Mouse (Mus musculus) kidney, adult 2 months (tissue): ENCODE data around the gene Rabgap1. TPM values are rescaled to one million over a fixed set of nuclear protein-coding genes. Genes with fewer than 3 reads are reported as not detected.

Experiments used
- DNase-seq: peaks from one replicate; pipeline ENCODE4 v3.0.0; 2021
- H3K27ac ChIP-seq: fragments of 200-500 bp; 2 replicates; pipeline ENCODE4 v1.5.1; 2012; ENCODE audit warnings: low read depth, low read length, control low read depth, inconsistent platforms; ENCODE audit not compliant: insufficient read depth
- H3K27me3 ChIP-seq: fragments of 200-500 bp; replicated peaks from 2 replicates; pipeline ENCODE4 v1.6.1; 2012; ENCODE audit warnings: mild to moderate bottlenecking, moderate library complexity, low read length, inconsistent platforms; ENCODE audit not compliant: control insufficient read depth, insufficient read depth
- H3K36me3 ChIP-seq: fragments of 200-500 bp; 2 replicates; pipeline ENCODE4 v1.6.1; 2012; ENCODE audit warnings: mild to moderate bottlenecking, moderate library complexity, low read length, inconsistent platforms; ENCODE audit not compliant: control insufficient read depth, insufficient read depth
- H3K4me1 ChIP-seq: fragments of 200-500 bp; 2 replicates; pipeline ENCODE4 v1.6.1; 2011; ENCODE audit warnings: low read length; ENCODE audit not compliant: control insufficient read depth, insufficient read depth
- H3K4me3 ChIP-seq: fragments of 200-500 bp; 2 replicates; pipeline ENCODE4 v1.5.1; 2011; ENCODE audit warnings: mild to moderate bottlenecking, low read depth, low read length, control low read depth; ENCODE audit not compliant: insufficient read depth
- CTCF ChIP-seq: fragments of 200-500 bp; conservative IDR thresholded peaks from 2 replicates; pipeline ENCODE4 v1.5.1; 2011; ENCODE audit warnings: low read depth, mild to moderate bottlenecking, control low read depth, low read length, moderate library complexity, mixed read lengths; ENCODE audit not compliant: insufficient read depth, insufficient read length
- POLR2A ChIP-seq: fragments of 200-500 bp; IDR thresholded peaks from one replicate; pipeline ENCODE4 v1.6.1; 2011; ENCODE audit warnings: low read depth, low read length, control low read depth
- WGBS: fragments of 180-500 bp; shearing (Covaris S2); methylation state at CpG from one replicate; pipeline ENCODE4 v1.1.7; 2018; 5-methylcytosine and 5-hydroxymethylcytosine counted together
- polyA plus RNA-seq: library from polyadenylated mRNA; depleted of rRNA; stranded (reverse); fragments of >200 nt; gene quantifications from 2 replicates; pipeline ENCODE4 v1.2.3, GENCODE M21; 2012

Gene Rabgap1
- polyA plus RNA-seq, 1 experiment = 10.5 TPM

DNA sequence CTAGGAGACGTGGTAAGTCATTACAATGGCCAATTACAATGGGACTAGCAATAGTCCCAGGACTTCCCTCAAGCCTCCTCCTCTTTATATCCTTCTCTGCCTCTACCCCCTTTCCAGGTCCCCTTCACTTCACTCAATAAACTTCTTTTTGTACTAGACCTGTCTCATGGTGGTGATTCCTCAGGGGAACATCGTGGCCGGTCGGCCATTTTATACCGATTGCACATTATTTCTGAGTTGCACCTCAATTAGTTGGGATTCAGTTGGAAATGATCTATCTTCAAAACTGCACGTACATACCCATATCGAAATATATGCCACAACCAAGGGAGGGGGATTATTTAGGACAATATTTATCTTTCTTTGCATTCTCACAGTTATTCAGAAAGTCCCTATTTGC is 11.5 kb upstream of the Rabgap1 start:
- H3K36me3 ChIP-seq = no peaks in the 10 kb centered on the region
- DNase-seq = no peak
- 21% methylated on average over 7 of the region's 7 CpGs for WGBS
- no peaks in the 10 kb centered on the region for H3K27me3 ChIP-seq
- peak overlapping the region; percentile 80 for H3K4me3 ChIP-seq
- 0 out of 2 replicates have a peak overlapping the region, but pooled peaks have one; percentile 16 for H3K27ac ChIP-seq
- H3K4me1 ChIP-seq = peaks cover 5% of the 10 kb centered on the region; the same call in 1 of the 2 replicates
- no peak for TF ChIP-seq CTCF
- TF ChIP-seq POLR2A = no peak

DNA sequence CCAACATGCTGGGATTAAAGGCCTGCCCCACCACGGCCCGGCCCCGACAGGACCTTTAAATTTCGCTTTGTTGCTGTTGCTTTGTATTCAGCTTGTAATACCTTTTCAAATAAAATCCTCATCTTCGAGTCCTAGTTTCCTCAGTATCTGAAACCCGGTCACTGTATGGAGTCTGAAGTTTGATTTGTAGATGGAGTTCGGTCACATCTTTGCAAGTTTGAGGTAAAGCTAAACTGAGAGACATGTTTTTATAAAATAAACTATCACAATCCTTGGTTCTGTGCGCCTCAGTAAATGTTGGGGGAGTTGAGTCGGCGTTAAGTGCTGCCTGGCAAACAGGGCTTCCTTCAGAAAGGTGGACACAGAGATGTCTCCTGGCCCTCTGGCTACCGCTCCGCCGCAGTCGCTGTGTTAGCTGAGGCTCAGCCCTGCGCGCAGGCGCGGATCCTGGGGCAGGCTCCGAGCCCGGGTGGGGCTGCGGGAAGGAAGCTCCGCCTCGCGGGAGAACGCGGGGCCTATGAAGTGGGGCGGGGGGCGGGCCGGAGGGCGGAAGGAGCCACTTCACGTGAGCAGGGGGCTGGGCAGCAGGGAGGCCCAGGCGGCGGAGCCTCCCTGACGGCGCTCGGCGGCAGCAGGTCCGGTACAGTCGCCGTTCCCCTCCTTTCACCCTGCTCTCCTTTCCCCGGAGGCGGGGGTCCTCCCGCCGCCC is 8.7 kb downstream of the Rabgap1 start:
- no peaks in the 10 kb centered on the region for H3K27me3 ChIP-seq
- DNase-seq = peak; percentile 96
- TF ChIP-seq CTCF (no peak), POLR2A (peak; percentile 70)
- 7% methylated on average over 38 of the region's 44 CpGs for WGBS
- H3K4me1 ChIP-seq = peaks cover 7% of the 10 kb centered on the region
- no peaks in the 10 kb centered on the region for H3K36me3 ChIP-seq
- H3K4me3 ChIP-seq = peak overlapping the region; percentile 58
- H3K27ac ChIP-seq = no peak overlapping the region

DNA sequence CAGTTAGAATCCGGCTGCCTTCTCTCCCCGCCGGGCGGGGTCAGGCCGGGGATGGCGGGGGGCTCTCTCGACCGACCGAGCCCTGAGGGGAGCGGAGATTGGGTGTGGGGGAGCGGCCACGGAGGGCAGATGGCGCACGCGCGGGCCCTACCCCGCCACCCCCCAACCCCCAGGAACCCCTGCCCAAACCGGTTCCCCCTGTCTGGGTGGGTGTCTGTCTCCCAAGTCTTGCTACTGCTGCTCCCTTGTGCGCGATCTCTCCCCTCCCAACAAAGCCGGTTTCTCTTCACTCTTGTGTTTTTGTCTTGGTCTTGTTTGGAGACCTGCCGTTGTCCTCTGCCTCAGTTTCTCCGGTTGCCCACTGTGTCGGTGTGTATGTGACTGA is 9.3 kb downstream of the Rabgap1 start:
- under 1% methylated on average over 22 of the region's 24 CpGs for WGBS
- Histone ChIP-seq H3K27ac (no peak overlapping the region), H3K36me3 (no peaks in the 10 kb centered on the region), H3K4me3 (peak overlapping the region; percentile 58), H3K27me3 (no peaks in the 10 kb centered on the region), H3K4me1 (peaks cover 7% of the 10 kb centered on the region)
- no peak for TF ChIP-seq CTCF
- no peak for DNase-seq

DNA sequence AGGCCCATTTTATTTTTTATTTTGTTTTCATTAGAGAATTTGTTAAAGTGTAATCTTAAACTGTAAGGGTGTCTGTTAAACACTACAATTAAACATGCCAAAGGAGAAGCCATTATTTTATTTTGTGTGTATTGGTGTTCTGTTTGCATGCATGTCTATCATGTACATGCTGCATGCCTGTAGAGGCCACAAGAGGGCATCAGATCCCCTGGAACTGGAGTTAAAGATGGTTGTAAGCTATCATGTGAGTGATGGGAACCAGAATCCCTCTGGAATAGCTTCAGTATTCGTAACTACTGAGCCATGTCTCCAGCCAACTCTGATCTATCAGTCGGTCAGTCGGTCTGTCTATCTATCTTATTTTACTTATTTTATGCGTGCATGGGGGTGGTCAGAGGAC is 17.6 kb downstream of the Rabgap1 start:
- H3K4me3 ChIP-seq = no peak overlapping the region
- H3K27me3 ChIP-seq = no peaks in the 10 kb centered on the region
- no peaks in the 10 kb centered on the region for H3K4me1 ChIP-seq
- TF ChIP-seq CTCF (no peak), POLR2A (no peak)
- 97% methylated on average over 4 of the region's 4 CpGs for WGBS
- no peak for DNase-seq
- H3K36me3 ChIP-seq = no peaks in the 10 kb centered on the region
- H3K27ac ChIP-seq = no peak overlapping the region

DNA sequence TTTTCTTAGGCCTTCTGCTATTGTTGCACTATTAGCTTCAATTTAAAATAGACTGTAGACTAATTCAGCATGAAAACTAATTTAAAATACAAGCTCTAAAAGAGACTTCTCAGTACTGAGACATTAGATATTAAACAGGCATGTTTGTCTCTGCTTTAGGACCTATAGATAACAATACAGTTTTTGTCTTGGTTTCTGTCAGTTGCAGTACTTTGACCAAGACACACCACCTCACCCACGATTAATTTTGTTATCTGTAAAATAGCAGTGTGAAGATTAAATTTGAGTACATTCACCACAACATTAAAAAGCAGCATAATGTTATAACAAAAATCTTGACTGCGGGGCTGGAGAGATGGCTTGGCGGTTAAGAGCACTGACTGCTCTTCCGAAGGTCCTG is 23.2 kb downstream of the Rabgap1 start:
- no peaks in the 10 kb centered on the region for H3K4me1 ChIP-seq
- peaks cover 2% of the 10 kb centered on the region for H3K36me3 ChIP-seq
- H3K27ac ChIP-seq = no peak overlapping the region
- no peaks in the 10 kb centered on the region for H3K27me3 ChIP-seq
- H3K4me3 ChIP-seq = no peak overlapping the region
- no peak for DNase-seq
- TF ChIP-seq CTCF = no peak
- no peak for TF ChIP-seq POLR2A
- 98% methylated on average over 4 of the region's 4 CpGs for WGBS

DNA sequence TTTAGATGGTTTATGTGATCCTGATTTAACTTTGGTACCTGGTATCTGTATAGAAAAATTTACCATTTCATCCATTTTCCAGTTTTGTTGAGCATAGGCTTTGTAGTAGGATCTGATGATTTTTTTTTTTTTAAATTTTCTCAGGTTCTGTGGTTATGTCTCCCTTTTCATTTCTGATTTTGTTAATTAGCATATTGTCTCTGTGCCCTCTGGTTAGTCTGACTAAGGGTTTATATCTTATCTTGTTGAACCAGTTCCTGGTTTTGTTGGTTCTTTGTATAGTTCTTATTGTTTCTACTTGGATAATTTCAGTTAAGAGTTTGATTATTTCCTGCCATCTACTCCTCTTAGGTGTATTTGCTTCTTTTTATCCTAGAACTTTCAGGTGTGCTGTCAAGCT is 36.5 kb downstream of the Rabgap1 start:
- no peaks in the 10 kb centered on the region for H3K27me3 ChIP-seq
- H3K4me3 ChIP-seq = no peak overlapping the region
- no peak for DNase-seq
- TF ChIP-seq CTCF (no peak), POLR2A (no peak)
- H3K4me1 ChIP-seq = no peaks in the 10 kb centered on the region
- no peak overlapping the region for H3K27ac ChIP-seq
- H3K36me3 ChIP-seq = peaks cover 6% of the 10 kb centered on the region

DNA sequence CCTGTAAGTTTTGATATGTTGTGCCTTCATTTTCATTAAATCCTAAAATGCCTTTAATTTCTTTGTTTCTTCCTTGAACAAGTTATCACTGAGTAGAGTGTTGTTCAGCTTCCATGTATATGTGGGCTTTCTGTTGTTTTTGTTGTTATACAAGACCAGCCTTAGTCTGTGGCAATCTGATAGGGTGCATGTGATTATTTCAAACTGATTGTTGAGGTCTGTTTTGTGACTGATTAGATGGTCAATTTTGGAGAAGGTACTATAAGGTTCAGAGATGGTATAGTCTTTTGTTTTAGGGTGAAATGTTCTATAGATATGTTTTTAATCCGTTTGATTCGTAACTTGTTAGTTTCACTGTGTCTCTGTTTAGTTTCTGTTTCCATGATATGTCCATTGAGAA is 37.0 kb downstream of the Rabgap1 start:
- no peak for DNase-seq
- H3K27ac ChIP-seq = no peak overlapping the region
- H3K4me1 ChIP-seq = no peaks in the 10 kb centered on the region
- 92% methylated on average over 2 of the region's 2 CpGs for WGBS
- H3K27me3 ChIP-seq = no peaks in the 10 kb centered on the region
- peaks cover 7% of the 10 kb centered on the region for H3K36me3 ChIP-seq
- TF ChIP-seq POLR2A = no peak
- no peak for TF ChIP-seq CTCF
- H3K4me3 ChIP-seq = no peak overlapping the region
